Mouse (Mus musculus) naive thymus-derived CD4-positive, alpha-beta T cell, adult 2 months (primary cell): Measurements from ENCODE around the gene Cers4.

Experiments
- DNase-seq: peaks from one replicate; pipeline ENCODE4 v3.0.0-alpha.2; 2011; ENCODE audit warnings: low read depth

Gene Cers4

DNA sequence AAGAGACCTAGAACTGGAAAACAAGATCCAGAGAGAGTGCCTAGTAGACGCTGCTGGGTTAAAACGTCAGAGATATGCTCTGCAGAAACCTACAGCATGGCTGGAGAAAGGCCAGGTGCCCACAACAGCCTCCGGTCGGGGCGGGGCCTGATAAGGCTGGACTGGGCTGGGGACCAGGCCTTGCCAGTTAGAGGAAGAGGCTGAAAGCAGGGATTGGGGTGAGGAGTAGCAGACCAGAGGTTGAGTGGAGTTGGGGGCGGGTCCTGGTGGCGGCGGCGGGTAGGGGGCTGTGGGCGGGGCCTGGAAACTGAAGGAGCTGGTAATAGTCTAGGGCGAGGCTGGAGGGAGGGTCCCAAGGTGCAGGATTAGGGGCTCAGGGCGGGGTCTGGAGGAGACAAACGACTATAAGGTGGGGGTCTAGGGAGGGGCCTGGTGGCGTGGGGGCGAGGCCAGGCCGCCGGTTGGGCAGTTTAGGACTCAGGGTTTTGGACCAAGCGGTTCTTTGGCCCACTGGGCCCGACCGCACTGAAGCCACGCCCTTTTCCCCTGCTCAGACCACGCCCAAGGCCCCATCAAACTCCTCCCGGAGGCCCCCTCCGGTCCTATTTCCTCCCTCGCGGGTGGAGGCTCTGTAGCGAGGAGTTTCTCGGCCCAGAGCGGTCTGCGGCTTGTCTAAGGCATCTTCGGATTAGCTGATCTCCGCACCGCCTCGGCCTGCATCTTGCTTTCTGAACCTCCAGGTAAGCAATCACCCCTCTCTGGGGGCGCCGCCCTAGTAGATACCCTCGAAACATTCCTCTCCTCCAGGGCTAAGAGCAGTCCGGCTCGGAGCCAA lies at the start of gene Cers4:
Gene Cers4 (plus strand): TSS at position 176 of the 835 bp plus-strand sequence.
- DNase-seq: peak; percentile 82

DNA sequence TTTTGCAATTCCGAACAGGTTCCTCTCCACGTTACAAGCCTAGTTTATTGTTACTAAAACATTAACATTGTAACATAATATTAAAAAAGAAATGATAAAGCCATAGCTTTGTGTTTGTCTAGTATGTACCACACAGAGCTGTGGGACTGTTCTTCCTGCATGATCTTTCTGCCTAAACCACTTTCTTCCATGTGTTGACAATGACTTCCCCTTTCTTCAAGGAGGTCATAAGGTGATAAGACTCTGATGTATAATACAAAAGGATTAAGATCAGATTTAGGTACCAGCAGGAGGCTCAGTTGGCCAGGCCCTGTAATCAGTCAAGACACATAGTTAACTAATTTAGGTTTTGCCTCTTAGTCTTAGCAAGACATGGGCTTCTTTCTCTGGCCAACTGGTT lies 34.7 kb upstream of the Cers4 start:
- no peak for DNase-seq

DNA sequence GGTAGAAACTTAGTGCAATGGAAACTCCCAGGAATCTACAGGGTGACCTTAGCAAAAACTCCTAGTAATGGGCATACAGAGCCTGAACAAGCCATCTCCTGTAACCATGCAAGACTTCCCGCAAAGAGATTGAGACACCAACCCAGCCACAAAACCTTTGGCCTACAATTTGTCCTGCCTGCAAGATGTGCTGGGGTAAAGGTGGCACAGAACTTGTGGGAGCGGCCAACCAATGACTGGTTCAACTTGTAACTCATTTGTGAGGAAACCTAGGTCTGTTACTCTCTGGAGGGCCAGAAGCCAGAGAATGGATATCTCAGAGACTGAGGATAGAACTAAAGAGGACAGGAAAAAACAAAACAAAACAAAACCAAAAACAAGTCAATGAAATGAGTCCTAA lies 29.8 kb upstream of the Cers4 start:
- no peak for DNase-seq

DNA sequence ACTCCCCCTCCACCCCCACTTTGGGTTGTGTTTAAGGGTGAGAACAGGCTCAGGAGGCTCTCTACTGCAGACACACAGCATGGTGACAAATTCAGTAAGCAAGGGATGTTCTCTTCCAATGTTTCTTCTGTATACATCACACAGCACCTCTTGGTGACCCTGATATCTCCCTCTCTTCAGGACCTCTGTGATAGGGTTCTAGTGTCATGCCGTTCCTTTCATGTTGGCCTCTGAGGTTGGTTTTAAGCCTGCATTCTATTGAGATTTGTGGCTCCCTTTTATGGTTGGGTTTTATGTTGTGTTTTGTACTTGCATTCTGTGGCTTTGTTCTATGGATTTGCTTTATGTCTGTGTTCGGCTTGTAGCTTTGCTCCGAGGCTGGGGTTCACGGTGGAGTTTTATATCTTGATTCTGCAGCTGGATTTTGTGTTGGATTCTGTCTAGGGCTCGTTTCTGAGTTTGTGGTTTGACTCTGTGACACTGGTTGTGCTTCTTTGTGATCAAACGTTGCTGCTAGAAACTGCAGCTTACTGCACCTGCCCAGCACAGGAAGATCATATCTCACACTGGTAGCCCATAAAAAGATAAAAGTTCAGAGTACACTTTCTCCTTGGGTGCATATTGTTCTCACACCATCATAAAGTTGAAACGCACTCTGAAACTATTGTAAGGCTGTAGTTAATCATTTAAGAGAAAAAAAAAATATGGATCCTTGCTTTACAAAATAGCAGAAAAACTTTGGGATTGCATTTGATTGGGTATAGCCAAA lies 18.2 kb upstream of the Cers4 start:
- DNase-seq: peak; percentile 39

DNA sequence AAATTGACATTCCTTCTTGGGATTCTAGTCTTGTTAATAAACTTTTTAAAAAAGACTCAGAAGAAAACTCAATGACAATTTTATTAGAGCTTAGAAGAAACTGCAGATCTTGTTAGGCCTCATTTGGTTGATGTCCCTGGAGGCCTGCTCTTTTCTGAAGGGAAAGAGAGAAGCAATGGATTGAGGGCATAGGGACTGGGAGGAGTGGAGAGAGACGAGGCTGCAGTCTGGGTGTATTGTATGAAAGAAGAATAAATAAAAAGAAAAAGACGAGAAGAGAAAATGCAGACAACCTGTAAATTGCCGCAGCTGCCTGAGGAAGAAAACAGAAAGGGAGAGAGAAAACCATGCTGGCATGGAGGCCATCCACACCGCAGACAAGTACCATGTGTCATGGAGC lies 11.7 kb upstream of the Cers4 start:
- DNase-seq: no peak

DNA sequence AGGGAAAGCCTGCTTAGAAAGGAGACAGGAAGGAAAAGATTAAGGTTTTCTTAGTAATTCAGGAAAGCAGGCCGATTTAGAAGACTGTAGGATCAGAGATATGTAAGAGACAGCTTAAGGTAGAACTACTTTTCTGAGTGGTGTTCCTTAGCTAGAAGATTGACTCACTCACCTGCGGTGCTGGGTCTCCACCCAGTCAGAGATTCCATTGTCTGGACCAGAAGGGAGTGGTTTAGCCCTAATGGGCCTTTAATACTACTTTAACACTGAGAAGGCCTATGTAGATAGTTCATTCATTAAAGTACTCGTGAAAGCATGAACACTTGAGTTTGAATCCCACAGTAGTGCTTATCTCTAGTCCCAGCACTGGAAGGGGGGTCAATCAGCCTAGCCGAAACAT lies 11.2 kb upstream of the Cers4 start:
- DNase-seq: no peak

DNA sequence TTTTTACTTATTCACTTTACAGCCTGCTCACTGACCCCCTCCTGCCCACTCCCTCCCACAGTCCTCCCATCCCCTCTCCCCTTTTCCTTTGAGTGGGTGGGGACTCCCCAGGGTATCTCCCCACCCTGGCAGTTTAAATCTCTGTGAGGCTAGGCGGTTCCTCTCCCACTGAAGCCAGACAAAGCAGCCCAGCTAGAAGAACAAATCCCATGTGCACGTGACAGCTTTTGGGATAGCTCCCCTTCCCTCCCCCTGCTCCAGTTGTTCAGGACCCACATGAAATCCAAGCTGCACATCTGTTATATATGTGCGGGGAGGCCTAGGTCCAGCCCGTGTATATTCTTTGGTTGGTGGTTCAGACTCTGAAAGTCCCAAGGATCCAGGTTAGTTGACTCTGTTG lies 10.3 kb upstream of the Cers4 start:
- DNase-seq: no peak

DNA sequence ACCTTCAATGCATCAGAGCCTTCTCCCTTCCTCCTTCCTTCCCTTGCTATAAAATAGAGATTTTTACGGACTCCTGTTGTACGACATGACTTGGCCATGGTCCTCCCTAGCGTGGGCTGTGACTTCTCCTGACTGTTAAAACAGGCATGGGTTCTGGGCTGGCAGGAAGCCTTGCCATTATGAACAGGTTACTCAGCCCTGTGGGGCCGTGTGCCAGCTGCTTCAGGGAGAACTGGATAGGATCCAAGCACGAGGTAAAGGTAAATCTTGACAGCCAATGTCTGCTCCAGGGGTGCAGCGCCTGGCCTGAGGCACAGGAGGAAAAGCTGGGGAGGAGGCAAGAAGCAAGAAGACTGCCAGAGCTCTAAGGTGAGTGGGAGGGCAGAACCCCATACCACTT lies 9.5 kb upstream of the Cers4 start:
- no peak for DNase-seq

DNA sequence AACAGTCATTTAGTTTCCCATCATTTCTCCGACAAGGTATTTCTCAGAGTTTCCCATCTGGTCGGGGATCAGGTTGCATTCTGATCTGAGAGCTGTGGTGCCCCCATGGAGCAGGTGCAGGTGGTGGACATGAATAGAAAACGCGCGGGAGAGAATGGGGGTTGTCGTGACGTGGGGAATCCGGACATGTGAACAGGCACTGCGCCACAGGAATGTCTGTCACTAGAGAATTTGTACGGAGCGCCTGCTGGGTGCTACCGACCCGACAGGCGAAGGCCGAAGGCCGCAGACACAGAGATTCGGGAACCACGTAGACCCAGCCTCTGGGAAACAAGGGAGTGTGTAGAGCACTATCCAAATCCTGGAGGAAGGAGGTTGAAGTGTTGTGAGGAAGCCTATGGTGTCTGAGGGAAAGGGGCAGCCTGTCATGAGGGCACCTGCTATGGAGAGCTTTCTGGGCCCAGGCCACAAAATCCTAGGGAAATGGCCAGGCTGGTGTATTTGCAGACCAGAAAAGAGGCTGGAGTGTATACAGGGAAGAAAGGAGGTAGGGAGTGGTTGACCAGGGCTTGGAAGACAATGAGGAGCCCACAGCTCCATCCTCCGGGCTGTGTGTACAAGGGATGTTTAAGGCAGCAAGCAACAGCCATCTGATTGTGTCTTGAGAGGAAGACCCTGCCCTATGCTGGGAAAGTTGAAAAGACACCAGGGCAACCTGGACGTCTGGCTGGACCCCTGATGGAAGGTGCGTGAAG lies 1.0 kb downstream of the Cers4 start:
- no peak for DNase-seq

DNA sequence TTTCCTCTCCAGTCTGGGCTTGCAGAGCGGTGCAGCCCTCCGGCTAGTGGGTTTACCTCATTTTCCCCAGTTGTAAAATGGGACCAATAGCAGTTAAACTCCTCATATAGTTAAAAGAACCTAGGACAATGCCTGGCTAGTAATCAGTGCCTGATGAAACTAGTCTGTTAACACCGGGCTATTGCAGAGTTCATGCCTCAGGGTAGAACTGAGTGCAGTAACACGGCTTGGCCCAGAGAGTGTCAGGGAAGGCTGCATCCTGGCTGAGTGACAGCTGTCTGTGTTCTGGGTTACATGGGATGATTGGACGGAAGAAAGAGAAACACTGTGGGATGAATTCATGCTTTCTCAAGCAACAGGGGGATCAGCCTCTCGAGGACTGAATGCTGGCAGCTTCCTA lies 3.1 kb downstream of the Cers4 start:
- no peak for DNase-seq

DNA sequence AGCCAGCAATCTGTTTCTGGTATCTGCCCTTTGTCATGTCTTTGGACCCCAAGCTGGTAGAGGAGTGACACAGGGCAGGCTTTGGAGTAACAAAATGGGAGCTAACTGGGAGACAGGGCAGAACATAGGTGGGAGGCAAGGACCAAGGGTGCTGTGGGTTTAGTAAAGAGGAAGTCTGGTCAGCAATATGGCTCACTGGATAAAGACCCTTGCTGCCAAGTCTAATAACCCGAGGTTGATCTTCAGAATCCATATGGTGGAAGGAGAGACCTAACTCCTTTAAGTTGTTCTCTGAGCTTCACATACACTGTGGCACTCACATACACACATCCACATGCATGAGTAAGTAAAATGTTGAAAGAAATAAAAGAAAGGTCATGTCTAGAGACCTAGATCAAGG lies 4.8 kb downstream of the Cers4 start:
- DNase-seq: no peak

DNA sequence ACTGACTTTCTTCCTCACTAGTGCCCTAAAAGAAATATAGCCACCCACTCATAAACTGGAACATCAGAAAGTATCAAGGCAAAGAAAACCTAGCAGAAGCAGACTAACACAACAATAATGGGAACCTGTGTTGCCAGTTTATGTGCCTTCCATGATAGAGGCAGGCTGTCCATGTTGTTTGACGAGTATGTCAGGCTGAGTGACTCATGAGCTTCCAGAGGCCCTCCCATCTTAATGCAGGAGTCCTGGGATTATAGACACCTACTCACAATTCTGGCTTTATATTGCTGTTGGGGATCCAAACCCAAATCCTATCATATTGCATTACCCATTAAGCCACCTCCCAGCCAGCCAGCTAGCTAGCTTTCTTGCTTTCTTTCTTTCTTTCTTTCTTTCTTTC lies 12.5 kb downstream of the Cers4 start:
- DNase-seq: no peak

DNA sequence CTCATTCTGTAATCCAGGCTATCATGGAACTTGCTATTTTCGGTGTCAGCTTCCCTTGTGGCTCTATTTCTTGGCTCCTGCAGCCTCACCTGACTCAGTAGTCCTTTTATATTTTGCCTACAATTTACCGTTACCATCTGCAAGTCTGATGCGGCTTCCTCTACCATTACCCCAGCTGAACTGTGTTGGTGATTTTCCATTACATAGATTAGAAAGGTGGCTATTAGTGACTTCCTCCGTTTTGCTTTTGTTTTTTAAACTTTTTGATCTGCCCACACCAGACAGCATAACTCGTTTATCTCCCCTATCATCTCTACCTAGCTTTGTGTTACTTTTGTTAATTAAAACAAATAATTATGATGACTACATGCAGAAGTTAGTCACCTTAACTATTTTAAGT lies 14.7 kb downstream of the Cers4 start:
- peak; percentile 11 for DNase-seq

DNA sequence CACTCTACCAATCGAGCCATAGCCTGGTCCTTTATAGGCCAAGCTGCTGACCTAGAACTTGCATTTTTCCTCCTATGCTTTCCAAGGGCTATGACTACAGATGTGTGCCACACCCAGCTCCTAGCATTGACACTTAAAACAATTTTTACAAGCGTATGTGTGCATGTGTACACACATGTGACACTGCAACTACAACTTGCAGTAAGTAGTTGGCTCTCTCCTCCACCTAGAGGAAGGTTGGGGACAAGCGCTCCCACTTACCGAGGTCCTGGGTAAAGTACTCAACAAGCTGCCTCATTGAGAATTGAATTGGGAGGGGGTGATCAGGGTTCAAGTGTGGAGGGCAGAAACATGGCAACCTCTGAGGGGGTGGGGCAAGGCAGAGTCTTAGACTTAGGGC lies 18.0 kb downstream of the Cers4 start:
- no peak for DNase-seq

DNA sequence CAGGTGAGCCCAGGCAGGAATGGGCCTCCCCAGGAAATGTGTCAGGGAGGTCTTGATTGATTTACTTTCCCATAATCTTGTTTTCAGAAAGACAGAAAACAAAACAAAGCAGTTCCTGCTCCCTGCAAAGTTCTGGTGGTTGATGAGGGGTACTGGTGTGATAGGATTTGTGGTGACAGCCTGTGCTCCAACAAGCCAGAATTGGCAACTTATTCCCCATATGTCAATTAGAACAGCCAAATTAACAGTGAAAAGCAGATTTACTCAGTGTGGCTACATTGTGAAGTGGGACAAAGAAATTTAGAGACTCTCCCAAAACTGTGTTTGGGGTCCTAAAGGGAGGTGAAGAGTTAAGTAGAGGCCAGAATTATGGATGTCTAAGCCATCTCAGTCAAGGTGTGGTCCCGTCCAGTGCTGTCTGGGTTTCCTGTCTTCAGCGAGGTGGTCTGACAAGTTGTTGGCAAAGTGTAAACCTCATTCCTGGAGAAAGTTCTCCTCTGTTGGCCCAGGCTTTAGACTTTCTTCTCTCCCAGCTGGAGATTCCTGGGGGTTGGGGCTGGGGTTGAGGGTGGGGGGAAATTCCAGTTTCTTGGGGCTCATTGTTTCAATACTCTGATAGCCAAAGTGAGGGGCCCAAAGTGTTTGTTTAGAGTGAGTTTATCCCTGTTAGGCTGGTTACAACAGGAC lies 18.7 kb downstream of the Cers4 start:
- DNase-seq: no peak

DNA sequence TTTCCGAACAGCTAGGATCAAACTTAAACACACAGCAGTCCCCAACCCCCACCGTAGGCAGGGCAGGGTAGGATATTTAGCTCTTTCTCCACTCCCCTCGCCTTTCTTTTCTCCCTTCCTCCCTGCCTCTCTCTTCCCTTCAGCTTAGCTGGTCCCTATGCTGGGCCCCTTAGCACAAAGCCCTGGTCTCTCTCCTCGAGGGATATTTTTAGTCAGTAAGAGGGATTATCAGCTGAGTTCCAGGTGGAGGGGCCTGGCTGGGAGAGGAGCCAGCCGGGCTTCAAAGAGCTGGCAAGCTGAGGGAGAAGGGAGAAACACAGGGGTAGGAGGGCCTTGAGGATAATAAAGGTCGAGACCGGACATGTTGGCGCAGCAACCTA lies 19.3 kb downstream of the Cers4 start:
- DNase-seq: no peak

DNA sequence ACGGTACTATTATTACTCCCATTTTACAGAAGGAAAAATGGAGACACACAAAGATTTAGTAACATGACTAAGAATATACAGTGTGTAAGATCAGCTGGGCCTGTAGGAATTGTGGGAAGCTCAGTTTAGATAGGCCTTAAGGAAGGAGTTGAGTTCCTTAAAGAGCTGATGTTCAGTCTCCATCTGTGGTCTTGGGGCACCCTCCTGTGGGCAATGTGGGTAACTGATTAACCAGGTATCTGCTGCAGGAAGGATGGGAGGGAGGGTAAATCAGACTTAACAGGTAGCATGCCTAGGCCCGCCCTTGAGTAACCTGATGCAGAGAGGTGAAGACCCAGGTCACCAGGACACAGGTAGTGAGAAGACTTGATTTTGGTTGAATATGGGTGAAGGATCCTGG lies 23.3 kb downstream of the Cers4 start:
- peak; percentile 70 for DNase-seq

DNA sequence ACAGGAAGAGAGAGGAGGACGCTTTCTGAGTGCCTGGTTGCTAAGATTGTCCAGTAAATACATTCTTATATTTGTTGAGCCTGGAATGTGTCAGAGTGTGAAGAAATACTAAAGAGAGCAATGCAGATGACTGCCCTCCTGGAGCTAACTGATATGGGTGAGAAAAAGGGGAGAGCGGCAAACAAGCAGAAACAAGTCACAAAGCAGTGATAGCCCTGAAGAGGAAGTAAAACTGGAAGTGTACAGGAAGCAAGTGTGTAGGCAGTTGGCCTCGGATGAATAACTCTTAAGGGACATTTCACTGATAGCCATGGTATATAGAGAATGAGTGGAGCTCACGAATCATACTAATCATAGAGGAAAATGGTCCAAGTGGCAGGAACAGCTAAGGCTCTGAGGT lies 28.6 kb downstream of the Cers4 start:
- DNase-seq: no peak

DNA sequence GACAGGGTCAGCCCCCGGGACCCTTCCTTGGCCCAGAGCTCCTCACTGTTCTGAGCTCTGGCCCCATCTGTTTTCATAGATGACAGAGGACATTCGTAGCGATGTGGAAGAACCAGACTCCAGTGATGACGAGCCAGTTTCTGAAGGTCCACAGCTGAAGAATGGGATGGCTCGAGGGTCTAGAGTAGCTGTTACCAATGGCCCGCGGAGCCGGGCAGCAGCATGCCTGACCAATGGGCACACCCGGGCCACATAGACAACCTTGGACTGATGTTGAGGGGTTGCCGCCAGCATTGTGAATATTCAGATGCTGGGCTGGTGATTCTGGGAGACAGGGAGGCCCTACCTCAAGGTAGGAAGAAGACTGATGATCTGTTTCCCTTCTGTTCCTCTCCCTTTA lies 30.7 kb downstream of the Cers4 start:
- no peak for DNase-seq
